Mouse (Mus musculus) lung, postnatal 25 days (tissue): ENCODE data around the gene Ppp1r13l.

ENCODE experiments used
- DNase-seq: peaks from one replicate; pipeline ENCODE4 v3.0.0; 2022; ENCODE audit warnings: low spot score

Ppp1r13l gene

DNA sequence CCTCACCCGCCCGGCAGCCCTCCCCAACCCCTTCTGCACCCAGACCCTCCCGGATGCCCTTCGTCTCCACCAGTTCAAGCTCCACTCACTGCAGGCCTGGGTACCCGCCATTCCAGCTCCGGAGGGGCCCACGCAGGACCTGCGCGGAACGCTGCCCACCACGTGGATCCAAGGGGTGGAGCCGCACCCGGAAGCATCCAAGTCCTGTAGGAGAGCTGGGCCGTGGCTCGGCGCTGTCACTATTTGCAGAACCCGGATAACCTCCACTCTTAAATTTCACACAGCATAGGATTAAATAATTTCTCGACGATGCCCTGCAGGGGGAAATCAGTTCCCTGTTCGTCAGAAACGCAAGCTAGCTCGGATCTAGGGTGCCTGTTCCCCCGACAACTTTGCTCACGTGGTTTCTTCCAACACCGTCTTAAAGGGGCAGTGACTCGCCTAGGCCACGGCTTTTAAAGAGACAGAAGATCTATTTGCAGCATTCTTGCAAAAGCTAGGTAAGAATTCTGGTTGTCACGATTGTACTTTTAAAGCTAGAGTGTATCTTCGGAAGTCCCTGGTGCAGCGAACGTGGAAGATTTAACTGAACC is at the start of gene Ppp1r13l, which contains the start of gene Cd3eap:
TSS of gene Ppp1r13l (plus strand) at position 451 of the 593 bp plus-strand sequence.
TSS of gene Cd3eap (minus strand) at position 185 of the 593 bp plus-strand sequence.
- peak; percentile 84 for DNase-seq

GRCm38 (mm10) chr7:19309884-19310641 is 49.5 kb upstream of the Ppp1r13l start, which contains the start of gene Fosb:
TSS of gene Fosb (minus strand) at chr7:19310051.
- DNase-seq = peak; percentile 97

- no peak for DNase-seq
Measured at GRCm38 (mm10) chr7:19311991-19312390, 47.6 kb upstream of the Ppp1r13l start.

- DNase-seq = no peak
Measured at GRCm38 (mm10) chr7:19314033-19314432, 45.5 kb upstream of the Ppp1r13l start.

DNA sequence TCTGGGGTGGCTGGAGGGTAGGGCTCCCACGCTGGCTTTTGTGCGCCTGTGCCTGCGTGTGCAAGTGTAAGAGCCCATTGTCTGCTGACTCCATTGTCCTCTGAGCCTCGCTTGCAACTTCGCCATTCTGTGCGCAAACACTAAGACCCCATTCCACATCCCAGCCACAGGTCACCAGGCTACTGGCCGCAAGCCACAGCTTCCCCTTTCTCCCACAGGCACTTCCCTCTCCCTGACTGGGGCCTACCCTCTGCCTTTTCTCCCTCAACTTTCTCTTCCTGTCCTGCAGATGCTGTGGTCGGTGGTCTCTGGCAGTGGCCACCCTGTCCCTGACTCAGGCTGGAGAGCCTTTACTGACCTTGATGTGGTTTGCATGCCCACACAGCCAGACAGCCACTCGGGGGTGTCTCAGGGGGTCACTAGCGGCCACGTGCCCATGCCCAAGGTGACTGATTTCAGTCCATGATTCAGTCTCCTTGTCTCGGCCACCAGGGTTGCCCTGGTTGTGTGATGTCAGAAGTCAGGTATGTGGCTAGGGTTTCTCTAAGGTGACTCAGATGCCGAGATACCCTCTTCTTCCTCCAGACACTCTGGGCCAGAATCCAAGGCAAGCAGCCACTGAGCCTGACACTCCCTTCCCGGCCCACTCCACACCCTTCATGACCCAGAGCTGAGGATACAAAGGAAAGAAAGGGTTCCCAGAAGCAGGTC is 42.9 kb upstream of the Ppp1r13l start:
- DNase-seq = peak; percentile 63

DNA sequence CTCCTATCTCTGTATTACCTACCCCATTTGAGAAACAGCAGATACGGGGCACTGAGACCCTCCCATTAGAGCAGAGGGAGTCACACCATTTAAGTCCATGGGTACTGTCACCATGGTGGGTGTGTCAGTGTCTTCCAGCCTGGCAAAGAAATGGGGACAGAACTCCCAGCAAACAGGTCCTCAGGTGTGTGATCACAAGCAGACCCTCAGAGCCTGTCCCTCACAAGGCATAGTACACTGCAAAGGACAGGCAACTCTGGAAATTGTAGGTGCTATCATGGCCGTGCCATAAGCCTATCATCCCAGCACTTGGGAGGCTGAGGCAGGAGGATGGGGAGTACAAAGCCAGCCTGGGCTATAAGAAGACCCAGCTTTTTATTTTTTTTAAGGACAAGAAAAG is 41.3 kb upstream of the Ppp1r13l start:
- no peak for DNase-seq

- DNase-seq = no peak
Measured at GRCm38 (mm10) chr7:19318676-19319075, 40.9 kb upstream of the Ppp1r13l start.

GRCm38 (mm10) chr7:19319458-19319857 is 40.1 kb upstream of the Ppp1r13l start:
- no peak for DNase-seq

DNA sequence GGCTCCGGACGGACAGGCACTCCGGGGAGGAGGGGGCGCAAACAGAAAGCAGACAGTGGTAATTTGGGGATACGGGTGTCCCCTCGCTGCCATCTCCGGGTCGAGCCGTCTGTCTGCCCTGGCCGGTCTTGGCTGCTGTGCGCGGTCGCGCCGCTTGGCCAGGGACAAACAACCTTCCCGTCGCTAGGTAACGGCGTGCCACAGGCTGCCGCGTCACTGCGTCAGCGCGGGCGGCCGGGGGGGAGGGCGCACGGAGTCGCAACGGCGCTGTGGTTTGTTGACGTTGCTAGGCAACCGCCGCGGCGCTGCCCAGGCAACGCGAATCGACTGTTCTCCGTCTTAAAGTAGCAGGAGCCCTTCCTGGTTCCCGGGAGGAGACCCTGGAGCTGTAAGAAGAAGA is 39.6 kb upstream of the Ppp1r13l start:
- peak; percentile 98 for DNase-seq

DNA sequence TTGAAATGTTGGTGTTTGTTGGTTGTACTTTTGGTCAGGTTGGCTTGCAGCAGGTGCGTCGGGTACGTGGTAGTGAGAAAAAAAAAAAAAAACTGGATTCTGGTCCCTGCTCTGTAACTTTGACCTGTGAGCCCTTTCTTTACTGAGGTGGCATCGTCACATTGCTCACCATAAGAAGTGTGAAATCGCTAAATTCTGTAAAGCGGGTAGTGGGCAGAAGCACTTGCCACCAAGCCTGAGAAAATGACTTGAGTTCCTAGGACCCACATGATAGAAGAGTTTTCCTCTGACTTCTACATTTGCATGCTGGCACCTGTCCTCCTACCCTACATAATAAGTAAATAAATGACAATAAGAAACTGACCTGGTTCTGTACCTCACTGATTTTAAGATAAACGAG is 38.9 kb upstream of the Ppp1r13l start:
- no peak for DNase-seq

GRCm38 (mm10) chr7:19321464-19321863 is 38.1 kb upstream of the Ppp1r13l start:
- peak; percentile 64 for DNase-seq

DNA sequence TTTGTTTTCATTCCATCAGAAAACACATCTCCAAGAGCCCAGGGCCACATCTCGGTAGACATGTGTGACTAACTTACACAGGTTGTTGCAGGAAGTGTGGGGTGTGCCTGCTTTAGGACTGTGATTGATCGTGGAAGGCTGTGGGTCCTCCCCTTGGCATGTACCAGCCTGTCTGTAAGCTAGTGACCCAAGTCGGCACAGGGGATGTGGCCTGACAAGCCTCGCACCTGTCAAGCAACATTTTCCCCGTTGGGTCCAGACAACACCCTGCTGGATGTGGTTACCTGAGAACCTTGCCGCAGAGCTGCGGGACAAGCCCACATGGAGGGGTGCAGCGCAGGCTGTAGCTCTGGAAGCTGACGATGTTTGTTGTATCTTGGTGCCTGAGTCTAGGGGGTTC is 37.1 kb upstream of the Ppp1r13l start:
- DNase-seq = no peak

DNA sequence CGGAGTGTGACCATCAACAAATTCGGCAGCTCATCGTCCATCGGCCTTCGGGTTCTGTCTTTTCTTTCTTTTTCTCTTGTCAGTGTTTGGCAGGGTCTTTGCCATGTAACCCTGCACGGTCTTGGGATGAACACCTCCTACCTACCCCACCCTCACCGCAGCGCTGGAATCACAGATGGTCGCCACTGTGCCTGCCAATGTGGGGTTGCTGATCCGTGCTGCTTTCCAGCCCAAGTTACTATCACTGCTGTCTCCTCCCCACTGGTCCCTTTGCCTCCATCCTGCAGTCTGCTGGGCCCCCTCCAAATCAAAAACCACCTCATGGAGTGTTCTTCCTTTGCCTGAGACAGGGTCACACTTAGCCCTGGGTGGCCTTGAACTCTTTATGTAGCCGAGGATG is 35.3 kb upstream of the Ppp1r13l start:
- DNase-seq = no peak

- no peak for DNase-seq
Measured at GRCm38 (mm10) chr7:19325262-19326199, 34.0 kb upstream of the Ppp1r13l start.

- DNase-seq = peak; percentile 93
Measured at GRCm38 (mm10) chr7:19326359-19326758, 33.2 kb upstream of the Ppp1r13l start.

GRCm38 (mm10) chr7:19327128-19327527 is 32.4 kb upstream of the Ppp1r13l start:
- DNase-seq = peak; percentile 96

- no peak for DNase-seq
Measured at GRCm38 (mm10) chr7:19327782-19328181, 31.8 kb upstream of the Ppp1r13l start.

DNA sequence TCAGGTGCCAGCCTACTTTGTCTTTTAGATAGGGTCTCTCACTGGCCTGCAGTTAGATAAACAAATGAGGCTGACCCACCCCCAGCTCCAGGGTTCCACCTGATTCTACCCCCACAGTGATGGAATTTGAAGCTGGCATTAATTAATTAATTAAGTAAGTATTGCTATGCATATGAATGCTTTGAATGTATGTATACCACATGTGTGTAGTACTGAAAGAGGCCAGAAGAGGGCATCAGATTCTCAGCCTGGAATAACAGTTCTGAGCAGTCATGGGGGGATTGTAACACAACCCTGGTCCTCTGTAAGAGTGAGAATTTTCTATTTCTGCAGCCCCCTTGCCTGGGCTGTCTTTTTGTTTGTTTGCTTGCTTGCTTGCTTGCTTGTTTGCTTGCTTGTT is 31.1 kb upstream of the Ppp1r13l start:
- no peak for DNase-seq

DNA sequence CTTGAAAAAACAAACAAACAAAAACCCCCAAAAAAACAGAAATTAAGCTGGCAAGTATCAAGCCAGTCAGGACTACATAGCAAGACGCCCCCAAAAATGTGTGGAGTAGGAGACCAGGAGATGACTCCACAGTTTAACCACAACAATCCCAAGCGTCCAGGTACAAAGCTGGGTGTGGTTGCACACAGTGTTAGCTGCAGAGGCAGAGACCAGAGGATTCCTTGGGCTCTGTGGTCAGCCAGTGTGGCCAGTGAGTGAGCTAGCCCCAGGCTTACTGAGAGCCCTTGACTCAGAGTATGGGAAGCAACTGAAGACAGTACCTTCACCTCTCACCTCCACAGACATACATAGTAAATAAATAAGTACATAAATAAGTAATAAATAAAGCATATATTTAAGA is 27.6 kb upstream of the Ppp1r13l start:
- no peak for DNase-seq

DNA sequence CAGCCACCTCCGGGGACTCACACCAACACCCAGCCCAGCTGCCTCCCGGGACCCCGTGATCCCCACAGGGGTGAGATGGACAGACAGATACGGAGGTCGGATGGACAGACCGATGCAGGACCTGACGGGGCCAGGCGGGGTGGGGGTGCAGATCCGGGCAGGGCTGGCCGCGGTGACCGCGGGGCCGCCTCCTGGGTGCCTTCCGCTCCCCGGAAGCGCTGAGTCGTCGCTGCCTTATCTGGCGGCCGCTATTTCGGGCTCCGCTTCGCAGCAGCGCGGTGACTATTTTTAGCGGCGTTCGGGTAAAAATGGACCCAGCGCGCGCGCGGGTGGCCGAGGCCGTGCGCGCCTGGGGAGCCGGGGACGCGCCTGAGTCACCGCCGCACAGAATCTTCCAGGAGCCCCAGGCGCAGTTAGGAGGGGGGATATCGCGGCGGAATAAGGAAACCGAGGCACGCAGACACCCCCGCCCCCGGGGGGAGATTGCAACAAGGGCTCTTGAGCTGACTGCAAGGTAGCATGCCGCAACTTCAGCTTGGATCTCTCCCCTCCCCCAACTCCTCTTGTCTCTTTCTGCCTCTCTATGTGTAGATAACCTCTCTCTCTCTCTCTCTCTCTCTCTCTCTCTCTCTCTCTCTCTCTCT is 26.7 kb upstream of the Ppp1r13l start:
- DNase-seq = peak; percentile 75

DNA sequence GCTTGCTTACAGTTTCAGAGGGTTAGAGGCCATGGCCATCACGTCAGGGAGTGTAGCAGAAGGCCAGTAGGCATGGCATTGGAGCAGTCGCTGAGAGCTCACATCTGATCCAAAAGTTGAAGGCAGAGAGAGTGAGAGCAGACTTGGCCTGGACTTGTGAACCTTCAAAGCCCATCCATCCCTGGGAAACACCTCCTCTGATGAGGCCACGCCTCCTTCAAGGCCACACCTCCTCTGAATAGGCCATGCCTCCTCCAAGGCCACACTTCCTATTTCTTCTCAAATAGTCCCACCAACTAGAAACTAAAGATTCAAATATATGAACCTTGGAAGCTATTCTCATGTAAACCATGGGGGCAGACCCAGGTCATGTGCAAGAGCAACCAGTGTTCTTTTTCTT is 24.0 kb upstream of the Ppp1r13l start:
- DNase-seq = no peak
